Mouse (Mus musculus) ES-E14 (cell line): ENCODE measurements at regions not wholly inside any gene's neighbourhood (a gene's known extent, or its start where the extent isn't known, plus 50 kb on each side); places are given as distances from the start of the nearest gene placed in this dataset.

ENCODE experiments used
- MAFK ChIP-seq: IDR thresholded peaks from 2 replicates; pipeline ENCODE4 v1.6.1; 2014; ENCODE audit warnings: mild to moderate bottlenecking, low read depth, low read length, inconsistent platforms; ENCODE audit not compliant: insufficient read depth
- ZC3H11A ChIP-seq: IDR thresholded peaks from 2 replicates; pipeline ENCODE4 v1.6.1; 2012; ENCODE audit warnings: low read depth, mild to moderate bottlenecking, inconsistent platforms, low read length, borderline replicate concordance

DNA sequence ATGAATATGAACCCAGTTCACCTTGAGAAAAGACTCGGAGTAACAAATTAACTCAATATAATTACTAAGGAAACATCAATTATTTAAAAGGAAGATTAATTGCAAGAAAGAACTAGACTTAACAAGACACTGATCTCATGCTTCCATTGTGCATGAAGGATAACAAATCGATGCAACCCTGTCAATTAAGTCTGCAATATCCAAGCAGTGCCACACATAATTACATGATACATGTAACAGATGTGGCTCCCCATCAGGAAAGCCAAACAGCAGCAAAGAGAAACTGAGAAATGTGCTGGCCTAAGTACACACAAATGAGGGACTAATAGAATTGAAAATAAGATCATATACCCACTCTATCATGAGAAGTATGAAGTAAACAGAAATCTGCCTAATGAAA lies 1327.5 kb downstream of the Zfp704 start:
- TF ChIP-seq MAFK: no peak
- TF ChIP-seq ZC3H11A: no peak
